ENCODE assay signal across 14 mouse cellular contexts in genomic region chr9:73331066-73331465, GRCm38 (mm10).
"Had no signal": no experiment of that assay in that cellular context is flagged by ENCODE, and none has a peak within 500 bp of the region (broad histone marks: within the 10 kb centered on the region; RNA-seq: fewer than 3 reads in every experiment).

No protein-coding gene starts in this region.

- H3K4me3 ChIP-seq: neural tube, embryonic 15.5 days; stomach, embryonic 15.5 days had no signal

- H3K27ac ChIP-seq: neural tube, embryonic 15.5 days; stomach, embryonic 15.5 days; stomach, postnatal 0 days had no signal

- H3K36me3 ChIP-seq: neural tube, embryonic 15.5 days; stomach, embryonic 15.5 days had no signal

- DNase-seq: right cerebral cortex, adult 18-20 months; right cerebral cortex, postnatal 14 days; right cerebral cortex, postnatal 25 days; right cerebral cortex, postnatal 4 days; spleen, adult 18-20 months; thymus, adult 18-20 months; thymus, adult 2 months; thymus, postnatal 14 days; thymus, postnatal 25 days; thymus, postnatal 36 days; thymus, postnatal 4 days had no signal

- H3K4me1 ChIP-seq: neural tube, embryonic 15.5 days; stomach, embryonic 15.5 days had no signal

- H3K9me3 ChIP-seq: neural tube, embryonic 15.5 days; stomach, embryonic 15.5 days had no signal

- H3K9ac ChIP-seq: neural tube, embryonic 15.5 days; stomach, embryonic 15.5 days had no signal
